Mouse (Mus musculus): ENCODE results near the gene Fgfr2. TPM values are rescaled to one million over a fixed set of nuclear protein-coding genes. Genes with fewer than 3 reads are reported as not detected.

Gene Fgfr2
- total RNA-seq, 2 experiments from 2014 or later = 35.8 to 40.8 TPM

DNA sequence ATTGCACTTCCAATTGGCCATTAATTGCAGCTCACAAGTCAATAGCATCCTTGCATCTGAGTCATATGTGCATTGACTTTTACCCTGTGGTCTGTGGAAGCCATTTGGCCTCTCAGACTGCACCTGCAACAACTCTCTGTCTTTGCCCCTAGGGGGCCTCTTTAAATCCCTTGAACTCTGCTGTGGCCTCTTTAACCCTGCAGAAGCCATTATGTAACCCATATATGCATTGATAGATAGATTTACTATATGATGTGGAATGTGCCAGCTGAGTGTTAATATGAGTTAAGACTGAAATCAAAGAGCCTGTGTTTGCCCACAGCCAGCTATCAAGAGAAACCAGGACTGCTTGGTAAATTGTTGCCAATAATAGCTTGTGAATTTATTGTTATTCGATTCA lies 924.3 kb downstream of the Fgfr2 start:
- DNase-seq = no peak
- intact Hi-C loops (cut with DNase I) = no loop called here

DNA sequence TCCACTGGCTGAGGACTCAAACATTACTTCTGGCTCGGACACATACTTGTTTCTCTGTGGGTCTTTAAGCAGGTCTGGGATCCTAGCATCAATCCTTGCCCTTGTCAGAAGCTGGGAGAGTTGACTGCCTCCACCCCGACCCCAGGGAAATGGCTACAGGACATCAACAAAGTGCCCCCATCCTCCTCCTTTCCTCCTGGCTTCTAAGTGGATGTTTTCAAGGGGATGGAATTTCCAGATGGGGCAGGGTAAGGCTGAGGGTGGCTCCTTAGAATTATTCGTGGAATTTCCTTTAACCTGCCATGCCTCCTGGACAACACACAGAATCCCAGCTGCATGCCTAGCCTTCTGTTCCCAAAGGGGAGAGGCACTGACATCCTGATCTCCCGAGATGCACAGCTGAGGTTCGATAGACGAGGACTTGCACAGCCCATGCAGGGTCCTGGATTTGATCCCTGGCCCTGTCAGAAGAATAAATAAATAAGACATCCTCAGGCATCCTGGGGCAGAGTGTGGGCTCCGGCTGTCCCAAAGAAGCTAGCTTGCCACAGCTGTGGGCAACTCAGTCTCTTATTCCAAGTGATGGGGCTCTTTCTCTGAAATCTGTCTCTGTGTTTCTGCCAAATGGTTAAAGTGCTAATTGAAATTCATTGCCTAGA lies 925.2 kb downstream of the Fgfr2 start:
- intact Hi-C loops (cut with DNase I) = no loop called here
- peak; percentile 76 for DNase-seq

DNA sequence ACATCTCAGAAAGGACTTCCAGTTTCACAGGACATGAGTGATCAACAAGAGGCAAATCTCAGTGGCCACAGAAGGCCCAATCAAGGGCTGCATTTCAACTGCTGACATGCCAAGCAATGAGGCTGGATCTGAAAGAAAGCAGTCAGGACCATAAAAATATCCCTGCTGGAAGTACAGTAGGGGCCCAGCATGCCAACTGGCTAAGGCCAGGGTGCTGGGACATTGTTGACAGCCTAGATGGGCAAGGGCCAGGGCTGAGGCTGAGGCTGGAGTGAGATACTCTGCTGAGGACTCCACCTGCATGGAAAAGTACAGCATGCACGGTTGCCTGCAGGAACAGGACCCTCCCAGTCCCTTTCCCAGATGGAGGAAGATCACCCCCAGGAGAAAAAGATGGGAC lies 926.6 kb downstream of the Fgfr2 start:
- intact Hi-C loops (cut with DNase I) = no loop called here
- DNase-seq = no peak

DNA sequence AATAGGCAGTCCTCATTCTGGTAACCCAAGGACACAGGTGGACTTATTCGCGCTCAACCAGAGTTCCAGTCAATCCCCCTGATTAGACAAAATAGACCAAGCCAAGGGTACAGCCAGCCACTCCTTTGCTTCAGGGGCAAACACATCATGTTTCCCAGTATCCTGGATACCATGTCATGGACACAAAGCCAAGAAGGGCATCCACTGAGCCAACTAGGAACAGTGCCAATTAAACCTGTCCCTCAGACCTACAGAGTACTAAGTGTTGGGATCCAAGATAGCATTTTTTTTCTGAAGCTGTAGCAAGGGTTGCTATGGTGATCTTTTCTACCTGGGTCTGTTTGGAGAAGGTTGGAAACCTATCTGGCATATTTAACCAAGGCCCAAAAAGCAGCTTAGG lies 929.5 kb downstream of the Fgfr2 start:
- intact Hi-C loops (cut with DNase I) = no loop called here
- DNase-seq = peak; percentile 42

DNA sequence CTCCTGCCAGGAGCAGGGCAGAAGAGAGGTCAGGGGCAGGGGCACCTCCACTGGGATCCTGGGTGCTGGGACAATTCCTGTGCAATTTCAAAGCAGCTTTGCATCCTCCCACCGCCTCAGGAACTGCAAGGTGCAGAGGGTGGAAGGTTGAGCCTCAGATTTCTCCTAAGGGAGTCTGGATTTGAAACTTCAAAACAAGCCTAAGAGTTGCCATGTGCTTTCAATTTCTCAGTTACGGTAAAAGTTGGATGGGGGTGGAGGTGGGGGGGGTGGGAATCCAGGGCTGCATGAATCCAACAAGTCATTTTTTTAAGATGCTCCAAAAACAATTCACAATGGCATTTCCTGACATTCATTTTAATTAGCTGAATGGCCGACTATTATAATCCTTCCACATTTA lies 935.7 kb downstream of the Fgfr2 start:
- no peak for DNase-seq
- intact Hi-C loops (cut with DNase I) = no loop called here

DNA sequence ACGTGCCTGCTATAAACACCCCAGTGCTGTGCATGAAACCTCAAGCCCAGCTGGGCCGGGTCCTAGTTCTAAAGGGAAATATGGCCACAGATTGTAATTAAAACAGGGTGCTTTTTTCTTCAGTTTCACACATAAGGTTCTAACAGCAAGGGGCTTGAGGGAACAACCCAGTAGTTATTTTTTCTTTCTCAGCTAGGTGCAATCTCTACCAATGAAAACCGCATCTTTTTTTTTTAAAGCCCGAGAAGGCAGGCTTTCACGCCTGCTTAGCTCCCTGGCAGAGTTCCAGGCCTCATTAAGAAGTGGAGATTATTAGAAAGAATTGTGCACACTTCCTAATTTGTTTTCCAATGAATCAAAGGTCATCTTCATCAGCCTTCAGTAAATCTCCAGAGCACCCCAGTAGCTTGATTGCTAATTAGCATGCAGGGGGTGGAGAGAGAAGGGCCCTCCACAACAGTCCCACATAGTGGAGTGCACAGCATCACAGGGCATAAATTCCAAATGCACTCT lies 939.2 kb downstream of the Fgfr2 start:
- DNase-seq = peak; percentile 51

DNA sequence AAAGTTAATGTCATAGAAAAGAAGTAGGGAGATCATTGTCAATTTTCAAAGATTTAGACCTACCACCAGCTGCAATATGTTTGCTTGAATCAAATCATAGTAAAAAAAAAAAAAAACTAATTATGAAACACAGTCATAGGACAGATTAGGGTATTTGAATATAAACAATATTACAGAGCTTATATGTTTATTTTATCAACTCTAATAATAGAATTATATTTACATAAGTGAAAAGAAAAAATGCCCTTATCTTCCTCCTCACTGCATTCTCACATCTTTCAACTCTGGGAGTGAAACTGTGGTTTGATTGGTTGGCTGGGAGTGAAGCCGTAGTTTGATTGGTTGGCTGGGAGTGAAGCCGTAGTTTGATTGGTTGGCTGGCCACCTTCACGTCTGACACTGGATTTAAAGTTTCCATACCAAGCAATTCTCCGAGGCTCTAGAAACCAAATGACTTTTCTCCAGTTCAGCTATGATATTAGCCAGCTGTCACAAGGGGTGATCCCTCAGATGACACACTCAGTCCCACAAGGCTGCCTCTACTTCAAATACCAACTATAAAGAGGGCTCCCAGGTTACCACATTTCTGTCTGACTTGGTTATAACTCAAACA lies 941.5 kb downstream of the Fgfr2 start:
- intact Hi-C loops (cut with DNase I) = no loop called here
- DNase-seq = no peak

More for the DNA sequence above, 939.2 kb downstream of the Fgfr2 start:
- intact Hi-C loops (cut with DNase I) = no loop called here

DNA sequence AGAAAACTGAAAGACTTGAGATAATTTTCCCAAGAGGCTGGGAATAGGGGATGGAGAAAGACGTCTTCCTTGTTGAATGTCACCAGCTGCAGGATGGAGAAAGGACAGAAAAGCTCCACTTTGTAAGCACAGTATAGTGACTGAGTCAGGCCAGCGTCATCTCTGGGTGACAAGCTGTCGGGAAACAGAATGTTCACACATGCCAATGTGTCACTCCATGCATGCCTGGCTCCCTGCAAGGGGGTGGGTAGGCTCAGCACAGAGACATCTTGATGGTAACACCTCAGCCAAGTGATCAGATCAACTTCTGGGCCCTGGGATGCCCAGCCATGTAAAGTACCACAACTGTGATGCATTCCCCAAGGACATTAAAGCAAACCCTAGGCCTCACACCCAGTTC lies 942.1 kb downstream of the Fgfr2 start:
- intact Hi-C loops (cut with DNase I) = no loop called here
- DNase-seq = no peak

DNA sequence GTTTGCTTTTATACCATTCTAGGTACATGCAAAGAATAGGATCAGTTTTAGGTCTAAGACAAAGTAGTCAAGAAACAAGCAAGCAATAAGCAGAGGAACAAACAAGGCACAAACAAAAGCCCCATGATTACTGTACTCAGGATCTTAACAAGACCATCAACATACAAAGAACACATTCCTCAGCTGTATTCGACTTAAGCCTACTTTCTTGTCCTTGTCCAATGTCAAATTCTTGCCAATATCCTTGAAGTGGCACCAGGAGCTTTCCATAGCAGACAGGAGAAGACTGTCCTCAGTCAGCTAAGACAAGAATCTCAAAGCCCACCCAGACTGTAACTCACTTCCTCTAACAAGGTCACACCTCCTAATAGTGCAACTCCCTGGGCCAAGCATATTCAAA lies 944.1 kb downstream of the Fgfr2 start:
- intact Hi-C loops (cut with DNase I) = no loop called here
- DNase-seq = no peak

DNA sequence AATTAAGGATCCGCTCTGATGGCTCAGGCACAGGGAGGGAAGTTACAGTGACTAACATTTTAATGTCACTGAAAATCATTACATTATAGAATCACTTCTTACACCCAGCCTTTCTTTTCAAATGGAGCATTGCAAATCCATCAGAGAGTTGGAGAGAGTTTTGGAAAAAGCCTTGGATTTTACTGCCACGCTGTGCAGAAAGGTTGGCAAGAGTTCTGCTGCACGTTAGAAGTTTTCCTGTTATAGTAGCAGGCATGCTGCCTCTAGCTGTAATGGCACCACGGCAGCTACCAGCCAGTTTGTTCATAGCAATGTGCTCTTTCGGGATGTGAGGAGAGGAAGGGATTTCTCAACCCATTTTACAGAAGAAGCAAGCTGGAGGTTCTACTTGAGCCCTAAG lies 948.4 kb downstream of the Fgfr2 start:
- intact Hi-C loops (cut with DNase I) = no loop called here
- DNase-seq = no peak

DNA sequence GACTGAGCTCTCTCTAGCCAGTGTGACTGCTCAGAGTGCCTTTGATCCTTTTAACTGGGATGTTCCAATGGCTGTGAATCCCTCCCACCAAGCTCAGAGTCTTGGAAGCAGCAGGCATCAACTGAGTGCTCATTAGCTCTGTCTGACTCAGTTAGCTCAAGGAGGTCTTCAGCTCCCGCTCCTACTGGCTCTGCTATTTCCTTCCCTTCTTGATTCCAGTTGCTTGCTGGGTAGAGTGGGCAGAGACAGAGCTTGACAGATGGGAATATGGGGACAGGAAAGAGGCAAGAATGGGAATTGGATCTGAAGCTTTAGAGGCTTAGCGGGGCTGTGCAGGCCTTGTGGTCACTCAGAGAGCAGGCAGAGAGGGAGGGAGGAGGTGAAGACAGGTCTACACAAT lies 948.9 kb downstream of the Fgfr2 start:
- intact Hi-C loops (cut with DNase I) = no loop called here

DNA sequence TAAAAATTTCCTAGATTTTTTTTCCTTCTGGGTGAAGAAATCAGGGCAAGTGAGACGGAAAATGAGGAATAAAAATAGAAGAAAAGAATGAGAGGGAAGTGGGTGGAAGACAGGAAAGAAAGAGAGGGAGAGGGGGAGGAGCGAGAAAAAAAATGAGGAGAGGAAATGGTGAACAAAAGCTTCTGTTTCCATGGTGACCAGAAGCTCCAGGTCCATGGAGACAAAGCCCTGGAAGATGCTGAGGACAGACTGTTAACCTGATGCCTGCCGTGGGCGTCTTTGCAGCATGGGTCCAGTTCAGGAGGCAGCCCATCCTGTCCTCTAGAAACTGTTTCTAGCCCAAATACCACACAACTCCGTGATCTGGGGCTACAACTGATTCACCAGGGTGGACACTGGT lies 950.9 kb downstream of the Fgfr2 start:
- intact Hi-C loops (cut with DNase I) = no loop called here
- no peak for DNase-seq

More for the DNA sequence above, 948.9 kb downstream of the Fgfr2 start:
- DNase-seq = no peak

DNA sequence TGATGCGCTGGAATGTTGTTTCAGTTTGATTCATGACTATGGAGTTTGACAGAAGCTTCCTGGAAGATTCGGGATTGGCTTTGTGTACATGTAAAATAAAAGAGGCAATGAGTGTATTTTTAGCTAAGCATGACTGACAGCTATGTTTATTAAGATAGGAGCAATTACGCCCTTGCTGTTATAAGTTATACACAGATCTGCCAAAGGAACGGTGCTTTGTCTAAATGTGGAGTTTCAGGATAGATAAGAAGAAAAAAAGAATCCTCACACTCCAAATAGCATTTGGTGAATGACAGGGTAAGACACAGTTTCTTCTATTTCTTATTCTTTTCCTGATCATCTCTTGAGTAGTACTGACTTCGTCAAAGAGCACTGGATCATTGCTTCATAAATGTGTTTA lies 951.4 kb downstream of the Fgfr2 start:
- DNase-seq = no peak
- intact Hi-C loops (cut with DNase I) = no loop called here

DNA sequence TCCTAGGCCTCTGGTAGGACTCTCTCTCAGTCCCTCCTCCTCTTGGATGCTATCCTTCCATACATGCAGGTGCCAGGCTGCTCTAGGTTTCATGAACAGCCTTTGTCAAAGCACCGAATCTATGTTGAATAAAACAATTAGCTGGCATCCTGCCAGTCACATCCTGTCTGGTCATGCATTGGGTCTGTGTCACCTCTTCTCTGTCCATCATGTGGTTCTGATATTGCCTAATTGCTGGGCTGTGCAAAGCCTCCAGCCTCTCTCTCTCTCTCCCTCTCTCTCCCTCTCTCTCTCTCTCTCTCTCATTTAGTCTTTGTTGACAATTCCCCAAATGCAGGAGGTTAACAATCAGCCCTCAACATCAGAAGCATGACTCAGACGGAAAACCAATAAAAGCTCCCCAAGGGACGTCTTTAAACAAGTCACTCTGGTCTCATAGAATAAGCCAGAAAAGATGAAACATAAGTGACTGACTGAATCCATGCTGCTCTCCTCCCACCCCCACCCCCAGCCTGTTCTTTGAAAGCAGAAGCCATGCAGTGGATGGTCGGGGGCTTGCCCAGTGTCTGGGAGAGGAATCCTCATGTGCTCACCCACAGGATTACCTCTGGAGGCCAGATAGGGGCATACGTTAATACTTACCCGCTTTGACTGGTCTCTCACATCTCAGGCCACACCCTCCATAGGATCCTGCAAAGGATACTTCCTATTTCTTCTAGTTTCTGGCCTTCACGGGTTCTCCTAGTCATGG lies 953.6 kb downstream of the Fgfr2 start:
- intact Hi-C loops (cut with DNase I) = no loop called here
- no peak for DNase-seq

DNA sequence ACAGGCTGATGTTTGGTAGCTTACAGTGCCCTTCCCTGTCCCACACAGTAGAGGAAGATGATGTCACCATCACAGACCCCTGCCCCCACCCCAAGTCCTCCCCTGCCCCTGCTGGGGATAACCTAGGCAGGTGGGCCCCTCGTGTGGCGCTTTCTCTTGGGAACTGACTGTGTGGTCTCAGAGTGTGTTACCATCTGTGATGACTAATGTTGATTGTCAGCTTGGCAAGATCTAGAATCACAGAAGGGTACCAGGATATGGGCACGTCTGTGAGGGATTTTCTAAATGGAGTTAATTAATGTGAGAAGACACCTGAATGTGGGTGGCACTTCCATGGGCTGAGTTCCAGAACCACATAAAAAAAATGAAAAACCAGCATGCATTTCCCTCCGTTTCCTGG lies 955.9 kb downstream of the Fgfr2 start:
- intact Hi-C loops (cut with DNase I) = no loop called here

DNA sequence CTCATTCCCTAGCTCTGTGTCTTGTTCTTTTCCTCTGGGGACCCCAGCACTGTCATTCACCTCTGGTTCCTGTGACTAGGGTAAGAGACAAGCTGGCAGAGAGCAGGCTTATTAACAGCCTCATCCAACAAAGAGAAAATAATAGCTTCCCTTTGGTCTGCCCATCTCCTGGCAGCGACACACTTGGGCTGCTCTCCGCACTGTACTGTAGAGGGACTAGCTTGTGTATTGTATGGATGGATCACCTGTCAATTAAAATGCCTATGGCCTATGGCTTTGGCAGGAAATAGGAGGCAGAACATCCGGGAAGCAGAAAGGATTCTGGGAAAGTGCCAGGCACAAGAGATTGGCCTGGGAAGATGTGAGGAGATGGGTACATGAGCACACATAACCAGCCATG lies 960.9 kb downstream of the Fgfr2 start:
- intact Hi-C loops (cut with DNase I) = no loop called here
- no peak for DNase-seq

More for the DNA sequence above, 955.9 kb downstream of the Fgfr2 start:
- peak; percentile 37 for DNase-seq

DNA sequence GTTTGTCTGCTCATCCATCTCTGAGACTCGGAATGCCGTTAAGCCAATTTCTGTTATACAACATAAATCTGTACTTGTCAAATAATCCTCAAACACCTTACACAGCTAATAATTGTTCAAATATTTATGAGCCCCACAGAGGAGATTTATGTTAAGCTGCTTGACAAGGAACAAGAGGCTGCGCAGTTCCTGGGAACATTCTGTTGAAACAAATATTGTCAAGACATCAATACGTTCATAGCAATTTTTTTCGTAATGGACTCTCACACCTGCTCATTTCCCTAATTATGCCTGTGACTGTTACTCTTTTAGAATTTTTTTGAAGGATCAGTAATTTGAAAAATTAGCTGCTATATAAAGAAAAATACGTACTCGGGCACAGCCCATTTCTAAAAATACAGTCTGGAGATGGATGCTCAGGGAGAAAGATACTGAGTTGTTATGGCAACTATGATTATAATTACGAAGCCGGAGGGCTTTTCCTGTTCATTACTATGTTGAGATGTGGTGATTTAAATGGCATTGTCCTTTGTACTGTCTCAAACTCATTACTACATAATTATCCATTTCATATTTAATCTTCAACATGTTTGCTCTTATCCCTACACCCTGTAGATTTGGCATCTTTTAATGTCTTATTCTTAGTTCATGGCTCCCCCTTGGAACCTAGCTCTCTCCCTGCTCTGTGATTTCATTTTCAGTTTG lies 964.7 kb downstream of the Fgfr2 start:
- intact Hi-C loops (cut with DNase I) = no loop called here
- DNase-seq = no peak

DNA sequence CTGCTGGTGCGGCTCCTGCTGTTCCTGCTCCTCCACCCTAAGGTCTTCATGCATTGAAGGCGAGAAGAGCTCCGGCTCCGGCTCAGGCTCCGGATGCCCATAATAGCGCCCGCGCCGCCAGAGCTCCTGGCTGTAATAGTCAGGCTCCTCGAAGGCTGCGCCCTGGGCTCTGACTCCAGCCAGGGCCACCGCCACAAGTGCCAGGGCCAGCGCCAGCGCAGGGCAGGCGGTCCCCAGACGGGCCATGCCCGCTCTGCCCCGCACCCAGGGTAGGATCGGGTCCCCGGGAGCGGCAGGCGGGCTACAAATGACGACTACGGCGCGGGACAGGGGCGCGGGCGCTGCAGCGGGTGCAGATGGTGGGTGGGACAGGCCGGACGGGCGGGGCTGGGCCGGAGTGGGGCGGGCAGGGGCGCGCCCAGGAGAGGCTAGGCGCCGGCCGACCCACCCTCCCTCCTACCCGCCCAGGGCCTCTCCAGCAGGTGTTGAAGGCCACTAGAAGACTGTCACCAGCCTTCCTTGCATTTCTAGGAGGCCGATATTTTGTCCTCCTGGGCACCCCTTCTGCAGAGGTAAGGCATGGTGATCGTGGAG lies 968.7 kb downstream of the Fgfr2 start, which contains the start of gene Cpxm2:
TSS of gene Cpxm2 (minus strand) at position 372 of the 594 bp plus-strand sequence.
- DNase-seq = peak; percentile 19
- intact Hi-C loops (cut with DNase I) = no loop called here

DNA sequence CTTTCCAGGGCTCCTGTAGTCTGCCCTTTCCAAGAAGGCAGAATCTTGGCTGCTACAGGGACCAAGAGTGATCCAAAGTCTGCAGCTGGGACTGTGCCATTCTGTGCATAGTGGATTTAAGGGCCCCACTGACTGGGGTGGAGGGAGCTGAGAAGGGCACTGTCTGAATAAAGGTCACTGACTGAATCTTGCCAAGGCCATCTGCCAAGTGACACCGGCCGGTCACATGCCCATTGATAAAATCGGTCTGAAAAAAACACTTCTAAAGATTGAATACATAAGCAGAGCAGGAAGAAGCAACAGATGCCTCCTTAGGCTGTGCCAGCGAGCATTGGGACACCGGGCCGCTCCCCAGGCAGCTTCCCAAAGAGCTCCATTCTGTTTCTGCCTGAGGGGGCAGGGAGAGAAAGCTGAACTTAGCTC lies 969.4 kb downstream of the Fgfr2 start:
- intact Hi-C loops (cut with DNase I) = no loop called here
- peak; percentile 66 for DNase-seq

DNA sequence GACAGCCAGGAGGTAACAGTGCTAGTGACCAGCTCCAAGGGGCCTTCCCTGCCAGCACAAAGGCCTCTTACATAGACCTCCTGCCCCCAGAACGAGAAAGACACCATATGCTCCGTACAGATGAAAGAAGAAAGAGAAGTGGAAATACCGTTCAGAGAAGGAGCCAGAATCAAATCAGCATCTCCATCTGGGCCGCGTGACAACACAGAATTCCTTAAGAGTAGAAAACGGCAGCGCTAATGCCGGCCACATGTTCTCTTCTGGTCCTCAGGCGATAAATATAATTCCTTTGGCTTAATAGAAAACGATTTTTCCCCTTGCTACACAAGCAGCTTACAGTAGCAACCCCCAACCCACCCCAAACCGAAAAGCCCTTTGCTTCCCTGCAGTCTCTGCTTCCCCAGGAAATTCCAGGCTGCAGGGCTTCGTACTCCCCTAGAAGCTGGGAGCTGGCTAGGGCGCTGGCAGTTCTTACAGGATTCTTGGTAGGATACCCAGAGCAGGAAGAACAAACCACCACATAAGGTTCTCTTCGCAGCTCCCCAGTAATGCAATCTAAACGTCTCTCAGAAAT lies 977.8 kb downstream of the Fgfr2 start:
- intact Hi-C loops (cut with DNase I) = no loop called here
- DNase-seq = no peak

Data from left cerebral cortex, postnatal 4 days (tissue).